Mouse (Mus musculus) heart, adult 18-20 months (tissue): ENCODE data around the gene St3gal5. TPM values are rescaled to one million over a fixed set of nuclear protein-coding genes. Genes with fewer than 3 reads are reported as not detected.

Experiments
- DNase-seq, 2 experiments: peaks; one replicate each; pipeline ENCODE4 v3.0.0; 2021 to 2022; ENCODE audit warnings: mixed read lengths in 1 of 2
- total RNA-seq, 2 experiments: library from RNA; stranded (reverse); gene quantifications; 2 replicates each; pipeline ENCODE4 v1.2.3; 2021

Gene St3gal5
- total RNA-seq, 2 experiments from 2014 or later = 62.4 to 70.3 TPM

GRCm38 (mm10) chr6:72098021-72098655 lies 746 bp downstream of the St3gal5 start:
- DNase-seq = peak; percentile 25 to 58

GRCm38 (mm10) chr6:72098691-72099090 lies 1.3 kb downstream of the St3gal5 start:
- DNase-seq = no peak

- DNase-seq = no peak
Measured at GRCm38 (mm10) chr6:72099281-72099680, 1.9 kb downstream of the St3gal5 start.

- no peak for DNase-seq
Measured at GRCm38 (mm10) chr6:72100171-72100570, 2.8 kb downstream of the St3gal5 start.

- DNase-seq = no peak
Measured at GRCm38 (mm10) chr6:72100939-72101338, 3.5 kb downstream of the St3gal5 start.

GRCm38 (mm10) chr6:72101386-72101785 lies 4.0 kb downstream of the St3gal5 start:
- DNase-seq = peak in 1 of 2 experiments; percentile 20

- DNase-seq = no peak
Measured at GRCm38 (mm10) chr6:72102066-72102465, 4.7 kb downstream of the St3gal5 start.

GRCm38 (mm10) chr6:72104534-72104933 lies 7.1 kb downstream of the St3gal5 start:
- no peak for DNase-seq

- no peak for DNase-seq
Measured at GRCm38 (mm10) chr6:72108941-72109892, 11.8 kb downstream of the St3gal5 start.

- no peak for DNase-seq
Measured at GRCm38 (mm10) chr6:72110577-72110976, 13.2 kb downstream of the St3gal5 start.

- no peak for DNase-seq
Measured at GRCm38 (mm10) chr6:72112575-72112974, 15.2 kb downstream of the St3gal5 start.

- no peak for DNase-seq
Measured at GRCm38 (mm10) chr6:72113093-72113702, 15.8 kb downstream of the St3gal5 start.

GRCm38 (mm10) chr6:72114902-72115301 lies 17.5 kb downstream of the St3gal5 start:
- no peak for DNase-seq

- no peak for DNase-seq
Measured at GRCm38 (mm10) chr6:72117322-72117968, 20.1 kb downstream of the St3gal5 start.

GRCm38 (mm10) chr6:72119870-72120269 lies 22.5 kb downstream of the St3gal5 start:
- DNase-seq = no peak

GRCm38 (mm10) chr6:72121301-72121700 lies 23.9 kb downstream of the St3gal5 start:
- DNase-seq = peak; percentile 56 to 66

- no peak for DNase-seq
Measured at GRCm38 (mm10) chr6:72122515-72122914, 25.1 kb downstream of the St3gal5 start.

- DNase-seq = no peak
Measured at GRCm38 (mm10) chr6:72124315-72125103, 27.1 kb downstream of the St3gal5 start.

- DNase-seq = no peak
Measured at GRCm38 (mm10) chr6:72126128-72126917, 28.9 kb downstream of the St3gal5 start.

GRCm38 (mm10) chr6:72130056-72130455 lies 32.7 kb downstream of the St3gal5 start:
- DNase-seq = no peak
